Mouse (Mus musculus): ENCODE measurements at regions not wholly inside any gene's neighbourhood (a gene's known extent, or its start where the extent isn't known, plus 50 kb on each side); places are given as distances from the start of the nearest gene placed in this dataset.
"Not testable (repeated sequence)": the region's sequence is repeated elsewhere in the genome, so short reads cannot be mapped to it uniquely, and the experiment has no call there.

GRCm38 (mm10) chr1:73645011-73645410, 479.2 kb downstream of the Tns1 start:
- no peak for DNase-seq (ENCODE audit: low spot score in 2 of 2)

DNA sequence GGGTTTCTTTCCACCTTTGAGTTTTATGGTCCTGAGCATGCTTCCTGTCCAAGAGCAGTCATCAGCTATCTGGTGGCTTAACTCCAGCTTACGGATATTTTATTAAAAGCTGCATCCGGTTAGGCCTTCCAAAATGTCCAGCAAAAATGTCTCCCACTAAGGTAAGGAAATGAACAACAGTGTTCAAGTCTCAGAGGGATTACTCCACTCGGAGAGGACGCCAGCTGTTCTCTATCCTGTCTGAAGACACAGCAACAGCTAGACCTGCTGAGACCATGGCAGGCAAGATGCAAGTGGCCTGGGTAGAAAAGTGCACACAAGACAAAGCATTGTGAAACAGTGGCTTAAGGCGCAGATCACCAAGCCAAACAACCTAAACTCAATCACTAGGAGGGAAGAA, 479.9 kb downstream of the Tns1 start:
- DNase-seq (ENCODE audit: low spot score in 2 of 2), result no peak

GRCm38 (mm10) chr1:73643431-73643830, 480.8 kb downstream of the Tns1 start:
- no peak for DNase-seq (ENCODE audit: low spot score in 2 of 2)

- no peak for DNase-seq (ENCODE audit: low spot score in 2 of 2)
Observed at GRCm38 (mm10) chr1:73642691-73643109, 481.5 kb downstream of the Tns1 start.

DNA sequence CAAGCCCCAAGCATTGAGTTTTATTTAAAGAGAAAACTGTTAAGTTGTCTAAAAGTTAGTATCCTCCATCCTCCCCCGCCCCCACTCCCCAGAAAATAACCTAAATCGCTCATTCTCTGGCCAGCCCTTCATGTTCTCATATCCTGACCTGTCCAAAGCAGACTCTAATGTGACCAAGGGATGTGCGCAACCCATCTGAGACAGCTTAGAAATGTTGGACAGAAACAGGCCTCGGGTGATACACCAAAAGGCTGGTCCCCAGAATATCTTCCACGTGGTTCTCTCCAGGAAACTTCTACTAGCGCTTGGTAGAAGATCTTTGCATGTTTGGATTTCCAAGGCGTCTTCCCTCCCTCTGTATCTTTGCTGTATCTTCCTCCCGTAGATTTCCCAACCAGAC, 482.8 kb downstream of the Tns1 start:
- no peak for DNase-seq (ENCODE audit: low spot score in 2 of 2)

- DNase-seq (ENCODE audit: low spot score in 2 of 2), result no peak
Observed at GRCm38 (mm10) chr1:73640726-73641451, 483.4 kb downstream of the Tns1 start.

DNA sequence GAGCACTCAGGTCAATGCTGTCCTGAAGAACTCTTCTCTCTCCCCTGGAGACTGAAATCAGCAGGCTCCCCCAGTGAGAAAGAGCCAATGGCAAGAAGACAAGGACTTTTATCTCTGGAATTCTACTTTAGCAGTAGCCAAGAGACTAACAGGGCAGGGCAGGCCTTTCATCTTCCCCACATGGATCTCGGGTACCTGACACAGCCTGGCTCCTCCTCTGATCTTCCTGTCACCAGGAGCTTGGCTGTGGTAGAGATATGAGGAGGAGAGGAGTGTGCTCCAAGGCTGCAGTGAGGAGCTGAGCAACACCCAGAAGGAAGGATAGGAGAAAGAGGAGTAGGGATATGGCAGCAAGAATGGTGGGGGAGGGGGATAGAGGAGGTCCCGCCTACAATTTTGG, 488.5 kb downstream of the Tns1 start:
- DNase-seq (ENCODE audit: low spot score in 2 of 2), result no peak

DNA sequence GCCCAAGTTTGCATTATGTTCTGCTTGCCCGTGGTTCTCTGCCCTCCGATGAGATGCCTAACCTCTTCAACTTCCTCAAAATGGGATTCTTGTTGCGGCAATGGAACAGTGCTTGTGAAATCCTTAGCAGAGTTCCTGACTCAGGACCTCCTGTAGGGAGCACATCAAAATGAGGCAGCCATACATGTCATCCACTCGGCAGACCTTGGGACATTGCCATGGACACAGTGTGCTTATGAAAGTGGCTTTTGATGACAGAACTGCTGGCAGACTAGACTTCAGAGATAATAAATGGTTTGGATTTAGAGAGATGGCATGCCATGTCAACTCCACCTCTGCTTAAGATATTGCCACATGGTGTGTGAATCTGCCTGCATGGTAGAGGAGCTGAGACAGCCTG, 489.4 kb downstream of the Tns1 start:
- no peak for DNase-seq (ENCODE audit: low spot score in 2 of 2)

DNA sequence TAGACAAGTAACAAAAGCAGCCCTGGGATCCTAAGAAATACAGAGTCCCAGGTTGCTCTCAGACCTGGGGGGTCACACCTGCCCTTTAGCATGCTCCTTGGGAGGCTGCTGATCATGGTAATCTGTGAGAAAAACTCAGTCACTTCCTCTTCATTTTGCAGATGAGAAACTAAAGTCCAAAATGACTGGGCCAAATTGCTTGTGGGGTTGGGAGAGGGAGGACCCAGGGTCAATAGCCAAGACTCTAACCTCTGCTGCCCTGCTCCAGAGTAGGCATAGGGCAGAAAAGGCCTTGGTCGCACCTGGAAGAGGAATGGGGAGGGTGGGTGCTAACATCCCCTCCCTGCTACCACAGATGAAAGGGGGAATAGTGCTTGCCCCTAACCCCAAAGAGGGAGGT, 491.2 kb downstream of the Tns1 start:
- DNase-seq (ENCODE audit: low spot score in 2 of 2), result no peak

GRCm38 (mm10) chr1:73630363-73630762, 493.9 kb downstream of the Tns1 start:
- DNase-seq (ENCODE audit: low spot score in 2 of 2), result no peak

DNA sequence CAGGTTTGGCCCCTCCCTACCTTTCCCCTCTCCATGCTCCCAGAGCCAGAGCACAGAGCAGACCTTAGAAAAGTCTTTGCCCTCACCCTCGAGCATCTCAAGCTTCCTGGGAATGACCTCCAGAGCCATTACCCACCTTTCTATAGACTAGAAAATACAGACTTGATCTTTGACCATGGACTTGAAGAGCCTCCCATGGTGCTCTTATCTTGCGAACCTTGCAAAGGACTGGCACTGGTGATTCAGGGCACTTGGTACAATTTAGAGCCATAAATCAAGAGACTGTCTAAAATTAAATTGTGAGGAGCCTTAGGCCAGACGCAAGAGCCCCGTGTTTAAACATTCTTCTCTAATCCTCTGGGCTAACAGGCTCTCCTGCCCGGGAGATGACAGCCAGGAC, 498.9 kb downstream of the Tns1 start:
- DNase-seq (ENCODE audit: low spot score in 2 of 2), result no peak

GRCm38 (mm10) chr1:73621121-73621520, 503.1 kb downstream of the Tns1 start:
- DNase-seq (ENCODE audit: low spot score in 2 of 2), result not testable (repeated sequence)

DNA sequence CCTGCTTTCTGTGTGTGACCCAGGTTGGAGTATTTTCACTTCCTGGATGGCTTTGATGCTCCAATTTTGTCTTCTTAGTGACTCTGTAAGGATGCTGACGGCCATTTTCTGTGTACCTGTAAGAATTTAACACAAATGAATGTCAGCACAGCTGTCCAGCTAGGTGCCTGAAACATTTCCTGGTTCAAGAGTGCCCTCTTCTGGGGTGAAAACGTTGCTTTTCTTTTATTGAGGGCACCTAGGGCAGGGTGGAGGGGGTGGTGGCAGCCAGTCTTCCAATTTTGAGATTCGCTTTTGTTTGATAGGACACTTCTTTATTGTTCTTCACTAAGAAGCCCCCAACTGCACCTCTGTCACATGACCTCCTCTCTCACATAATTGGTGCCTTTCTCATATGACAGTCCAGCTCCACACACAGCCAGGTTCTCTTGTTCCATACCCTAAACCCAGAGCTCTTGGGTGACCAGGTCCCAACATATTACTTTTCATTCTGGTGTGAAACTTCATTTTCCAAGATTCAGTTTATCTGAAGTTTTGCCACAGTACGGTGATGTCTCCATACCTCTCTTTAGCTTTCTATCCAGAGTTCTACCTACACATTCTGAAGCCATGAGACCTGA, 505.6 kb downstream of the Tns1 start:
- peak in 1 of 2 experiments; percentile 36 for DNase-seq (ENCODE audit: low spot score in 2 of 2)

DNA sequence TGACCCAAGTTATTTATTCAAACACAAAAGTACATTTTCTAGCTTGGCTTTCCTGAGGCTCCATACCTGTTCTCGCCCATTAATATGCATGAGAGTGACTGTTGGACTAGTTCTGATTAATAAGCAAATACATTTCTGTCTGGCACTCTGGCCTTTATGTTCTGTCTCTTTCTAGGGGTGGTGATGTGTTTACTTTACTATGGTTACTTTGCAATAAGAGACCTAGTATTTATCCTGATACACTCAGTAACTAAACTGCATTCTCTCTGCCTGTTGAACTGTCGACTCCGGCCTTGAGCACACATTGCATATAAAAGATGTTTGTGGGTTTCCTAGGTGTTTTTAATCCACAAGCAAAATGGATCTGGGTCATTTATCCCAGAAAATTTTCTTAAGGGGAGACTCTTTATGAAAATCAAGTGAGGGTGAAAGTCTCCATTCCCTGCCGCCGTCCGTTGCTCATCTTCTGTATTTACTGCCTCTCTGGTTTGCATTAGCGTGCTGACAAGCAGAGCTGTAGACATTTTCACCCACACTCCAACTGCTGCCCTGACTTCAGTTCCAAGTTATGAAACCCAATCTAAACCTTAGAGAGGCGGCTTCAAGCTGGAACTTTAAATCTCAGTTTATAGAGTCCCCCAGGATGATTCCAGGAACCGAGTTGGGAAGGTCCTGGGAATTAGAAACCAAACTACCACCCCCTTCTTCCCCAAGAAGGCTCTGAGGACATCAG, 530.4 kb downstream of the Tns1 start:
- peak; percentile 30 to 32 for DNase-seq (ENCODE audit: low spot score in 2 of 2)

DNA sequence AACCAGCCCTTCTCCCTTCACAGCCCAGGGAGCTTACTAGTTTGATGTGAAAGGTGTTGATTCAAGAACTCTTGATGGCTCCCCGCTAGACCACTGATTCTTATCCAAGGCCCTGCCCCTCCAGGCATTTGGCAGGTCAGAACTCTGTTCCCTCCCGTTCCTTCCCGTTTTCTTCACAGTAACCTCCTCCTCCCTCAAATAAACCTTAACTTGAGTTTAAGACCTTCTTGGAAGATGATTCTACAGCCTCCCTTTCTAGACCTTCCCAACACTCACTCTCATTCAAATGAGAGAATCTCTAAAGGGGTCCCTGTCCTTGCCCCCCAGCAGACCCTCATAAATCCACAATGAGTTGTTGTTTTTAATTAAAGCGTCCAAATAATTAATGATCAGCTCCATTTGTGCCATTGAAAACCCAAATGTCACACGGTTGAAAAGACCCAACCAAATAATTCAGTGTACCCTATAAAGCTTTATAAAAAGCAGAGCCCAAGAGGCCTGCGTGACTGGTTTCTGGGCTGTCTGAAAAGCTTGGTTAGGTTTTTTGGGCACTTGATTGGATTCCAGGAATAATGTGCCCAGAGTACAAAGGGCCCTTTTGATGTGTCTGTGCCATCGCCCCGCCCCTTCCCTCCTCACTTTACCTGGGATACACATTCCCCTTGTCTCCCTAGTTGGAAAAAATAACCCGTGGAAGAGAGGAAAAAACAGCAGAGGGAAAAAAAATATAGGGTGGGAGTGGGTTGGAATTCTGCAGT, 532.7 kb downstream of the Tns1 start:
- DNase-seq (ENCODE audit: low spot score in 2 of 2), result no peak

DNA sequence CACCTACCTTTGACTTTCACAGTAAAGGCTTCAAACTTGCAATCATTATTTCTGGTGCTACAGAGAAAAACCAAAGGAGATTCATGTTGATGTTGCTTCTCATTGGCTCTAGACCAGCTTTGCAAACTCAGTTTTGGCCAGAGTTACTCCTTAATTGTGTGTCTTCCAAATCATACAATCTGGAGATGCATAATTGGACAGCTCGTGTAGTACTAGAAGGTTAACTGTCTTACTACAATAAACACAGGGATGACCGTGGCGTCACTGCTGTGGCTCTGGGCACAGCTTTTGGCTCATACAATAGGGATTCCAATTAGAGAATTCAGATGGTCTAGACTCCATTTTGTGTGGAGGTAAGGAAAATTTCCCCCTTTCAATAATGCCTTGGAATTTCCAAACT, 544.6 kb downstream of the Tns1 start:
- no peak for DNase-seq (ENCODE audit: low spot score in 2 of 2)

DNA sequence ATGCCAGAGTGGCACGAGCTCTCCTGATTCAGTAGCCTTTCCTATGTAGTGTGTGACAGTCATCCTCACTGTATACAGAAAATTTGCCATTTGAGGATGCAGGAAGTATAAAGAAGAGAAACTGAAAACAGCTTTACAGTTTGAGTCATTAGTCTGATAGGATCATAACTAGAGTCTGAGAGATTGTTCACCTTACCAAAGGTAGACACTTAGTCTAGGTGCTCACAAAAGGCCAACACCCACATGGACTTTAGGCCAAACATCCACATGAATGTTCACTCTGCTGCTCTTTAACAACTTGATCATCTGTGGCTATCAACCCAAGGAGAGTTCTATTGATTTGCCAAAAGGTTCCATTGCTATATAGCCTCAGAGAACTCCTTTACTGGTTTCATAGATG, 547.2 kb downstream of the Tns1 start:
- no peak for DNase-seq (ENCODE audit: low spot score in 2 of 2)

GRCm38 (mm10) chr1:73575694-73576093, 548.6 kb downstream of the Tns1 start:
- DNase-seq (ENCODE audit: low spot score in 2 of 2), result no peak

DNA sequence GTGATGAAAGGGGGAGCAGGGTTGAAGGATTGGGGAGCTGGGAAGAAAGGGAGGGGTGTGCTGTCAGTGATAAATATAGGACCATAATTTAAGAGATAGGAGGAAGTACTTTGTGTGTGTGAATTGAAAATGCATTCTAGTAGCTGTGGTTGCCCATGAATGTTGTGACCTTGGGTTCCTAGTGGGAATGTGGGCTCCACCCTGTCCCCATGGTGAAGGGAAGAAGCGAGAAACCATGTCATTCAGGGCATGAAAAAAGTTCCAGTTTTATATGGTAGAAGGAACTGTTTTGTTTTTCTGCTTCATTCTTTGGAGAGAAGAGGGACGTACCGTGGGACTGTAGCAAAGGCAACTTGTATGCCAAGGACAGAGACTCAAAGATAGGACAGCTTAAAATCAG, 553.3 kb downstream of the Tns1 start:
- no peak for DNase-seq (ENCODE audit: low spot score in 2 of 2)

DNA sequence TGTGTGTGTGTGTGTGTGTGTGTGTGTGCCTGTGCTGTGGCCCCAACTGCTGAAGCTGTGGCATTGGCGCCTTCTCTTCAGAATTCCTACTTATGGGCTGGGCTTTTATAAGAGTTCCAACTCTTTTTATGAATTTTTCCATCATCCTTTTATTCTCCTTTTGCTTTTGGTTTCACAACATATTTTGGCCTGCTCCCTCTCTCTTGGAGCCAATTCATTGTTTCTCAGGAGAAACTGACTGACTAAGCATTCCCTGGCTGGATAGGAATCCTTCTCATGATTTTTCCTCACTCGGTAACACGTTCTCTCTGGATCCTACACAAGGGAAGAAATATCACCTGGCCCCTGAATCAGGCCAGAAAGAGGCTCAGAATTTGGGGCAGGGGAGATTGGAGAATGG, 551.1 kb upstream of the Tnp1 start:
- DNase-seq (ENCODE audit: low spot score in 2 of 2), result no peak

DNA sequence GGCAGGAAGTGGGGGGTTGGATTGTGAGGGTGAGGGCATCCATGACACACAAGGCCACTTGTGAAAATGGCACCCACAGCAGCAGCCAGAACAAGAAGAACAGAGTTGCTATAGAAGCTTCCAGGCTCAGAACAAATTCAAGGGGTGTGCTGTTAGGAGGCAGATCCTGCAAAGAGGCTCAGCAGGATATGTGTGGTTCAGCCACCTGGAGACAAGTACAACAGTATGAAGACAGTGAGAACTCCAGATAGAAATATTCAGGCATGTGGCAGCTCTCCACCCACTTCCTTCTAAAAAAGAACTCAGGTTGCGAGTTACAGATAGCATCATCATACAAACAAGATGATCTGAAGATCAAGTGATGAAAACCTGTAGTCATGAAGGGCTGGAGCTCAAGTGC, 544.9 kb upstream of the Tnp1 start:
- no peak for DNase-seq (ENCODE audit: low spot score in 2 of 2)

- DNase-seq (ENCODE audit: low spot score in 2 of 2), result no peak
Observed at GRCm38 (mm10) chr1:73547877-73548276, 532.2 kb upstream of the Tnp1 start.

Measured in layer of hippocampus, adult 8-10 months (tissue).